Mouse (Mus musculus) limb, embryonic 14.5 days (tissue): ENCODE data around the gene Prepl. TPM values are rescaled to one million over a fixed set of nuclear protein-coding genes. Genes with fewer than 3 reads are reported as not detected.
A peak's percentile ranks its signal among the peaks of the same experiment; 100 is the strongest.

Experiments
- ATAC-seq: fragments of 200-750 bp; cut with Nextera tagmentation; 2 replicates; pipeline ENCODE4 v1.8.0; 2017; ENCODE audit warnings: low read depth, moderate number of reproducible peaks, moderate TSS enrichment; ENCODE audit not compliant: low FRiP score
- DNase-seq: peaks from one replicate; pipeline ENCODE4 v3.0.0-alpha.2; 2015; ENCODE audit warnings: low spot score
- H3K27ac ChIP-seq: fragments of 300-500 bp; sonication (generic); replicated peaks from 2 replicates; pipeline ENCODE4 v1.5.1; 2014; ENCODE audit warnings: low read depth, mild to moderate bottlenecking, low read length, moderate library complexity, mixed read lengths
- H3K27me3 ChIP-seq: fragments of 300-500 bp; sonication (generic); 2 replicates; pipeline ENCODE4 v1.6.1; 2014; ENCODE audit warnings: low read length, mixed read lengths; ENCODE audit not compliant: control insufficient read depth, insufficient read depth
- H3K36me3 ChIP-seq: fragments of 300-500 bp; sonication (generic); 2 replicates; pipeline ENCODE4 v1.6.1; 2014; ENCODE audit warnings: mild to moderate bottlenecking, low read length, moderate library complexity, mixed read lengths; ENCODE audit not compliant: control insufficient read depth, insufficient read depth
- H3K4me1 ChIP-seq: fragments of 300-500 bp; sonication (generic); 2 replicates; pipeline ENCODE4 v1.6.1; 2014; ENCODE audit warnings: antibody characterized with exemption, low read length, mixed read lengths; ENCODE audit not compliant: control insufficient read depth, insufficient read depth
- H3K4me2 ChIP-seq: fragments of 300-500 bp; sonication (generic); replicated peaks from 2 replicates; pipeline ENCODE4 v1.6.1; 2014; ENCODE audit warnings: low read depth, mild to moderate bottlenecking, low read length, moderate library complexity; ENCODE audit not compliant: severe bottlenecking
- H3K4me3 ChIP-seq: fragments of 300-500 bp; sonication (generic); replicated peaks from 2 replicates; pipeline ENCODE4 v1.5.1; 2014; ENCODE audit warnings: low read length
- H3K9ac ChIP-seq: fragments of 300-500 bp; sonication (generic); 2 replicates; pipeline ENCODE4 v1.6.1; 2014; ENCODE audit warnings: mild to moderate bottlenecking, low read depth, low read length, moderate library complexity; ENCODE audit not compliant: severe bottlenecking
- H3K9me3 ChIP-seq: fragments of 300-500 bp; sonication (generic); 2 replicates; pipeline ENCODE4 v1.6.1; 2016; ENCODE audit warnings: low read length; ENCODE audit not compliant: control insufficient read depth
- POLR2A ChIP-seq: fragments of 200-500 bp; IDR thresholded peaks from 2 replicates; pipeline ENCODE4 v1.8.0; 2012; ENCODE audit warnings: inconsistent platforms, mild to moderate bottlenecking, moderate library complexity, borderline replicate concordance; ENCODE audit not compliant: insufficient read depth, insufficient read length; ENCODE audit errors: extremely low read depth
- WGBS: fragments of 180-500 bp; shearing (Covaris S2); extraction: QIAGEN DNeasy Blood & Tissue Kit; methylation state at CpG from one replicate; pipeline ENCODE4 v1.1.7; 2014; 5-methylcytosine and 5-hydroxymethylcytosine counted together
- polyA plus RNA-seq, 2 experiments: library from polyadenylated mRNA; depleted of rRNA in 1 of 2; stranded (reverse) in 1 of 2; unstranded in 1 of 2; fragments of >200 nt; fragmentation: Nextera tagmentation in 1 of 2; extraction: Ambion mirVana in 1 of 2; gene quantifications; 2 replicates each; pipeline versions ENCODE4 v1.2.1 to v1.2.3; 2012 to 2014

The Prepl gene
- polyA plus RNA-seq (2012; rRNA removed) (36.9 and 42.4 TPM in 2 replicates), polyA plus RNA-seq (2014; fragmentation: Nextera tagmentation; extraction: Ambion mirVana) (31.4 and 34.8 TPM in 2 replicates)

DNA sequence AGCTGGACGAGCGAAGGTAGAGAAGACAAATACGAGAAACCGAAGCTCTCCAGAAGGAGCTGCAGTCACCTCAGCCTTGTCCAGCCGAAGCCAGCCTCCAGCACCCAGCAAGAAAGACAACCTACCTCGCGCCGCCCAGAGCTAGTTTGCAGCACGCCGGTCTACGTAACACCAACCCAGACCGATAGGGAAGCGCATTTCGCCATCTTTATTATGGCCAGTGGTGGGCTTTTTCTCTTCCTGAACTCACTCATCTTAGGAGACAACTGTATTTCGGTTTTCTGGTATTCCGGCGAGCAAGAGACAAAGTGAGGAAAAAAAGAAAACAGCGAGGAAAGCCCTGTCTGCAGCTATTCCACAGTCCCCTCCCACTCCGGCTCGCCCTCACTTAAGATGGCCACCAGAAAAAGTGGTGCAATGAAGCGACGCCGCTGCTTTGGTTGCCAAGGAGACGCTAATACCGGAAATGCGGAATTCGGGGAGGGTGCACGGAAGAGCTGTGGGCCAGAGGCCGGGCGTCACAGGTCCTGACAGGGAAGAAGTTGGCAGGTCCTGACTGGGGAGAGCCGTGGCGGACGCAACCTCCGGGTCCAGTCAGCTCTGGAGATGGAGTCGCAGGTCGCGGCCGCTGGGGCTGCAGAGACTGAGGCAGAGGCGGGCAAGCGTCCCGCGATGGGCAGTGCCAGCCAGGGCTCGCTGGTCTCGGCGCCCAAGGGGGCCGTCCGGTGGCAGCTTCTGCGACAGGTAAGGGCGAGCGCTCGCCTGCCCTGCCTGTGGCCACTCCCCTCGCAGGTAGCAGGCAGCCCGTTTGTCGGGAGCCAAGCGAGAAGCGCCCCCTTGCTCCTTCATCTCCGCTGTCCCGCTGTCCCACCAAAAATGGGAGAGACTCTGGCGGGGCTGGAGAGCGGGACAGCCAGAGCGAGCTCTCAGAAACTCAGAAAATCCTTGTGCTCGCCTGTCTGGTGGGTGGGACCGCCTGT lies at the start of gene Prepl, which contains the start of gene Camkmt:
TSS of gene Prepl (minus strand) at position 122 of the 980 bp plus-strand sequence.
TSS of gene Camkmt (plus strand) at position 433 of the 980 bp plus-strand sequence.
- Histone ChIP-seq H3K9me3 (no peaks in the 10 kb centered on the region), H3K4me2 (peak within 1 kb of the TSS; percentile 73), H3K27me3 (no peaks in the 10 kb centered on the region), H3K4me3 (peak within 1 kb of the TSS; percentile 72), H3K27ac (peak within 1 kb of the TSS; percentile 63), H3K9ac (peak within 1 kb of the TSS; percentile 64), H3K4me1 (peaks cover 5% of the 10 kb centered on the region; the same call in 1 of the 2 replicates), H3K36me3 (no peaks in the 10 kb centered on the region)
- 2% methylated on average over 53 of the region's 63 CpGs for WGBS
- peak; percentile 85; the same call in 1 of the 2 replicates for TF ChIP-seq POLR2A
- ATAC-seq (peak; percentile 98), DNase-seq (peak; percentile 98)

DNA sequence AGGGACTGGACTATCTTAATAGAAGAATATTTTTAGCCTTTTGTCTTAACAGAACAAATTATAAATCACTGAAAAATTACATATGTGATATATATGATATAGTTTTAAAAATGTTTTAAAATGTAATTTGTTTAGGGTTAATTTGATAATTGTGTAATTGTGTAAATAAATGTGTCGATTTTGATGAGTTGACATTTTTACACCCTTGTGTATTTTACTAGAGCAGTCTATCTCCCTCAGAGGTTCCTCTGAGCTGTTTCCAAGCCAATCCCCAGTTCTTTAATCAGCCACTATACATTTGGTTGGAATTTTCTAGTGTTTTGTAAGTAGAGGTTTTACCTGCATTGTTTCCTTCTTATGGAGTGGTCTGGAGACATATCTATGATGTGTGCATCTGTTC lies 48.4 kb upstream of the Prepl start:
- Histone ChIP-seq H3K4me3 (no peak overlapping the region), H3K27ac (no peak overlapping the region), H3K4me1 (no peaks in the 10 kb centered on the region), H3K9ac (no peak overlapping the region), H3K9me3 (no peaks in the 10 kb centered on the region), H3K4me2 (no peak overlapping the region), H3K27me3 (no peaks in the 10 kb centered on the region), H3K36me3 (no peaks in the 10 kb centered on the region)
- no peak for TF ChIP-seq POLR2A
- no peak for ATAC-seq
- 80% methylated on average over 1 of the region's 1 CpGs for WGBS
- DNase-seq, result no peak

DNA sequence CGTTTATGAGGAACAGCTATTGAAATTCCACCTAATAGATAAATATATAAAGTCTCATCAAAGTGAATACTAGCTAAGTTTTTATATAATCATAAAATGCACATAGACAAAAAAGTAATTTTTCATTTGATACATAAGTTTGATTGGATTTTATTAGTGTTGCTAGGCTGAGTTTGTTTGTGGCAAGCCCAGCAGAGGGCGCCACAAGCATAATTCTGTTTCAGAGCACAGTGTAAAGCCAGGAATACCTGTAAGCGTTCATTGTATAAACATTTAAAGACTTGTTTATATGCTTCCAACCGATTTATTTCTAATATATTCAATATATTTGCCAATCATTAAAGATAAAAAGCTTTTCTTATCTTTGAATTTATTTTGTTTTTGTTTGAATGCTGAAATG lies 26.6 kb upstream of the Prepl start:
- no peaks in the 10 kb centered on the region for H3K9me3 ChIP-seq
- H3K4me3 ChIP-seq, result no peak overlapping the region
- 30% methylated on average over 4 of the region's 4 CpGs for WGBS
- DNase-seq (peak; percentile 61), ATAC-seq (no peak)
- no peak for TF ChIP-seq POLR2A
- no peaks in the 10 kb centered on the region for H3K27me3 ChIP-seq
- H3K4me2 ChIP-seq, result no peak overlapping the region
- no peak overlapping the region for H3K9ac ChIP-seq
- no peaks in the 10 kb centered on the region for H3K36me3 ChIP-seq
- H3K4me1 ChIP-seq, result no peaks in the 10 kb centered on the region
- H3K27ac ChIP-seq, result no peak overlapping the region

DNA sequence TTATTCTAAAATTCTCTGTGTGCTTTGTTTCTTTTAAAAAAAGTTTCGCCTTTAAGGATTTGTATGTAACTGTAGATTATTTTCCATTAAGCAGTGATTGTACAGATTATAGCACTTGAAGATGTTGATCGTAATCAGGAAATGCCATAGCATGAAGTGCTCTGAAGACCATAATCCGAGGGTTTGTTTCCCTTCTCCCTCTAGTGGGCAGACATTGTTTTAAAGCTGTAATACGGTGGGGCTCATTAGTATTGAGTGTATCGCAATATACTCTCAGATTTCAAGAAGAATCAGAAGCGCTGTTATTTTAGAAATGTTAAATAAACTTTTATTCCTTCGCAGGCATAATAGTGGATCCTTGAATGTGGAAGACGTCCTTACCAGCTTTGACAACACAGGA lies 23.4 kb upstream of the Prepl start:
- Histone ChIP-seq H3K27ac (no peak overlapping the region), H3K4me2 (no peak overlapping the region), H3K9me3 (no peaks in the 10 kb centered on the region), H3K4me1 (no peaks in the 10 kb centered on the region), H3K4me3 (no peak overlapping the region), H3K36me3 (no peaks in the 10 kb centered on the region), H3K27me3 (no peaks in the 10 kb centered on the region), H3K9ac (no peak overlapping the region)
- 85% methylated on average over 8 of the region's 8 CpGs for WGBS
- no peak for DNase-seq
- ATAC-seq, result no peak
- no peak for TF ChIP-seq POLR2A

DNA sequence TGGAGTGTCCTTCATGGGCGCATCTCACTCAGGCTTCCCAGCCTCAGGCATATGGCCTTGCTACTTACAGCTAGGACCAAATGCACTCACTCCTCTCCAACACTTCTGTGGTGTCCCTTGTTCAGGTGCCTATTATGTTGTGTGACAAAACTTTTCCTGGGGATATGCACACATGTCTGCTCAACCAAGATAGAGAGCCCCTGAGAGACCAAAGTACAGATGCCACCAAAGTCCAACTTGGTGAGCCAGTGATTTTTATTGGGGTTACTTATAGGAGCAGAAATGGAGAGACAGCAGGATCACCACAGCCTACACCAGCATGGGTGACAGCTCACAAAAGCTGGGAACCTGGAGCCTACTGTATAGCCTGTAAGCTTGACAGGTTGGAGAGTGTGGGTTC lies 20.6 kb upstream of the Prepl start:
- ATAC-seq (no peak), DNase-seq (no peak)
- Histone ChIP-seq H3K9me3 (no peaks in the 10 kb centered on the region), H3K9ac (no peak overlapping the region), H3K4me2 (no peak overlapping the region), H3K27ac (no peak overlapping the region), H3K36me3 (no peaks in the 10 kb centered on the region), H3K4me3 (no peak overlapping the region), H3K27me3 (no peaks in the 10 kb centered on the region), H3K4me1 (no peaks in the 10 kb centered on the region)
- no peak for TF ChIP-seq POLR2A
- 88% methylated on average over 1 of the region's 1 CpGs for WGBS
